Mouse (Mus musculus) megakaryocyte, embryonic 14.5 days (primary cell): Measurements from ENCODE around the gene Fam206a. TPM values are rescaled to one million over a fixed set of nuclear protein-coding genes. Genes with fewer than 3 reads are reported as not detected.

Experiments used
- H3K27me3 ChIP-seq: replicated peaks from 2 replicates; pipeline ENCODE3; 2012; ENCODE audit warnings: inconsistent platforms
- H3K36me3 ChIP-seq: replicated peaks from 2 replicates; pipeline ENCODE3; 2012; ENCODE audit warnings: low read length, inconsistent platforms, mixed read lengths
- H3K4me1 ChIP-seq: 2 replicates; pipeline ENCODE4 v1.6.1; 2012; ENCODE audit warnings: inconsistent platforms
- H3K4me3 ChIP-seq: replicated peaks from 2 replicates; pipeline ENCODE3; 2012; ENCODE audit warnings: moderate library complexity, mild to moderate bottlenecking, inconsistent platforms
- H3K9me3 ChIP-seq: 2 replicates; pipeline ENCODE4 v1.6.1; 2012; ENCODE audit warnings: inconsistent platforms
- FLI1 ChIP-seq: IDR thresholded peaks from 2 replicates; pipeline ENCODE4 v1.6.1; 2012; ENCODE audit warnings: low read length, inconsistent platforms, mixed read lengths
- GATA1 ChIP-seq: IDR thresholded peaks from 3 replicates; pipeline ENCODE4 v1.6.1; 2012; ENCODE audit warnings: mixed read lengths, low read length, inconsistent platforms, borderline replicate concordance
- polyA plus RNA-seq: library from polyadenylated mRNA; stranded (reverse); fragments of >175 nt; gene quantifications from 2 replicates; pipeline ENCODE4 v1.2.3, GENCODE M21; 2012; ENCODE audit warnings: low replicate concordance; ENCODE audit not compliant: insufficient read depth

Fam206a gene
- polyA plus RNA-seq, 1 experiment: 1.9 TPM

- H3K4me3 ChIP-seq: no peak overlapping the region
- TF ChIP-seq GATA1 (no peak), FLI1 (no peak)
- H3K36me3 ChIP-seq: peaks cover 97% of the 10 kb centered on the region
These were observed 10.0 kb downstream of the Fam206a start for GRCm38 (mm10) chr4:56812096-56812495.

GRCm38 (mm10) chr4:56815131-56815530 lies 13.0 kb downstream of the Fam206a start:
- Histone ChIP-seq H3K9me3 (no peaks in the 10 kb centered on the region), H3K36me3 (peaks cover 94% of the 10 kb centered on the region), H3K4me1 (no peaks in the 10 kb centered on the region), H3K27me3 (no peaks in the 10 kb centered on the region), H3K4me3 (no peak overlapping the region)
- TF ChIP-seq FLI1: no peak
- TF ChIP-seq GATA1: no peak

More at GRCm38 (mm10) chr4:56812096-56812495, 10.0 kb downstream of the Fam206a start:
- H3K27me3 ChIP-seq: no peaks in the 10 kb centered on the region
- no peaks in the 10 kb centered on the region for H3K4me1 ChIP-seq
- H3K9me3 ChIP-seq: no peaks in the 10 kb centered on the region

- no peaks in the 10 kb centered on the region for H3K27me3 ChIP-seq
- peaks cover 81% of the 10 kb centered on the region for H3K36me3 ChIP-seq
- TF ChIP-seq FLI1 (no peak), GATA1 (no peak)
- no peak overlapping the region for H3K4me3 ChIP-seq
- H3K4me1 ChIP-seq: no peaks in the 10 kb centered on the region
- H3K9me3 ChIP-seq: no peaks in the 10 kb centered on the region
These were observed 17.9 kb downstream of the Fam206a start for GRCm38 (mm10) chr4:56820017-56820550.

GRCm38 (mm10) chr4:56824231-56824630 lies 22.1 kb downstream of the Fam206a start:
- Histone ChIP-seq H3K27me3 (no peaks in the 10 kb centered on the region), H3K9me3 (no peaks in the 10 kb centered on the region), H3K36me3 (peaks cover 76% of the 10 kb centered on the region), H3K4me3 (no peak overlapping the region), H3K4me1 (no peaks in the 10 kb centered on the region)
- TF ChIP-seq GATA1 (no peak), FLI1 (no peak)

GRCm38 (mm10) chr4:56828932-56829331 lies 26.8 kb downstream of the Fam206a start:
- Histone ChIP-seq H3K4me1 (no peaks in the 10 kb centered on the region), H3K27me3 (no peaks in the 10 kb centered on the region), H3K4me3 (no peak overlapping the region), H3K36me3 (peaks cover 88% of the 10 kb centered on the region), H3K9me3 (no peaks in the 10 kb centered on the region)
- TF ChIP-seq FLI1 (no peak), GATA1 (no peak)

- TF ChIP-seq FLI1: no peak
- TF ChIP-seq GATA1: no peak
- Histone ChIP-seq H3K4me1 (no peaks in the 10 kb centered on the region), H3K4me3 (no peak overlapping the region), H3K36me3 (peaks cover 88% of the 10 kb centered on the region), H3K9me3 (no peaks in the 10 kb centered on the region), H3K27me3 (no peaks in the 10 kb centered on the region)
These were observed 27.4 kb downstream of the Fam206a start for GRCm38 (mm10) chr4:56829511-56829921.

GRCm38 (mm10) chr4:56831013-56831609 lies 29.0 kb downstream of the Fam206a start:
- Histone ChIP-seq H3K27me3 (no peaks in the 10 kb centered on the region), H3K36me3 (peaks cover 88% of the 10 kb centered on the region), H3K4me1 (no peaks in the 10 kb centered on the region), H3K9me3 (no peaks in the 10 kb centered on the region), H3K4me3 (no peak overlapping the region)
- TF ChIP-seq GATA1 (no peak), FLI1 (no peak)

GRCm38 (mm10) chr4:56831998-56832397 lies 29.9 kb downstream of the Fam206a start:
- H3K4me3 ChIP-seq: no peak overlapping the region
- peaks cover 87% of the 10 kb centered on the region for H3K36me3 ChIP-seq
- TF ChIP-seq FLI1 (no peak), GATA1 (no peak)
- H3K27me3 ChIP-seq: no peaks in the 10 kb centered on the region
- no peaks in the 10 kb centered on the region for H3K4me1 ChIP-seq
- H3K9me3 ChIP-seq: no peaks in the 10 kb centered on the region

- TF ChIP-seq FLI1 (no peak), GATA1 (no peak)
- Histone ChIP-seq H3K27me3 (no peaks in the 10 kb centered on the region), H3K4me3 (no peak overlapping the region), H3K9me3 (no peaks in the 10 kb centered on the region), H3K36me3 (peaks cover 91% of the 10 kb centered on the region), H3K4me1 (peaks cover 1% of the 10 kb centered on the region; the same call in 1 of the 2 replicates)
These were observed 35.5 kb downstream of the Fam206a start for GRCm38 (mm10) chr4:56837661-56838060.

GRCm38 (mm10) chr4:56840297-56840696 lies 38.2 kb downstream of the Fam206a start:
- H3K27me3 ChIP-seq: no peaks in the 10 kb centered on the region
- no peak for TF ChIP-seq FLI1
- no peak for TF ChIP-seq GATA1
- H3K4me1 ChIP-seq: peaks cover 15% of the 10 kb centered on the region
- peaks cover 88% of the 10 kb centered on the region for H3K36me3 ChIP-seq
- peaks cover 7% of the 10 kb centered on the region; the same call in 1 of the 2 replicates for H3K9me3 ChIP-seq
- no peak overlapping the region for H3K4me3 ChIP-seq
